Mouse (Mus musculus) heart, embryonic 14.5 days (tissue): ENCODE measurements around the gene Ntsr1. TPM values are rescaled to one million over a fixed set of nuclear protein-coding genes. Genes with fewer than 3 reads are reported as not detected.

Experiments used
- ATAC-seq: fragments of 200-750 bp; cut with Nextera tagmentation; 2 replicates; pipeline ENCODE4 v1.8.0; 2017; ENCODE audit warnings: low read depth, moderate TSS enrichment; ENCODE audit not compliant: insufficient number of reproducible peaks, insufficient read depth, low FRiP score
- H3K27ac ChIP-seq, 2 experiments: fragments of 200-500 bp in 1 of 2; fragments of 300-500 bp in 1 of 2; sonication (generic) in 1 of 2; replicated peaks in 1 of 2; 2 replicates each; pipeline ENCODE4 v1.5.1; 2012 to 2014; ENCODE audit warnings: low read depth in 2 of 2, low read length in 2 of 2, control low read depth in 1 of 2, mild to moderate bottlenecking in 1 of 2, mixed read lengths in 1 of 2; ENCODE audit not compliant: control insufficient read depth in 1 of 2, insufficient read depth in 1 of 2
- H3K27me3 ChIP-seq: fragments of 300-500 bp; sonication (generic); 2 replicates; pipeline ENCODE4 v1.6.1; 2014; ENCODE audit warnings: mild to moderate bottlenecking, low read length, control low read depth; ENCODE audit not compliant: control insufficient read depth, insufficient read depth
- H3K36me3 ChIP-seq: fragments of 300-500 bp; sonication (generic); 2 replicates; pipeline ENCODE4 v1.6.1; 2014; ENCODE audit warnings: mild to moderate bottlenecking, control low read depth, low read length, mixed read lengths; ENCODE audit not compliant: control insufficient read depth, insufficient read depth
- H3K4me1 ChIP-seq, 2 experiments: fragments of 200-500 bp in 1 of 2; fragments of 300-500 bp in 1 of 2; sonication (generic) in 1 of 2; 2 replicates each; pipeline ENCODE4 v1.6.1; 2012 to 2014; ENCODE audit warnings: low read length in 2 of 2, control low read depth in 1 of 2, mixed read lengths in 1 of 2; ENCODE audit not compliant: control insufficient read depth in 2 of 2, insufficient read depth in 2 of 2
- H3K4me2 ChIP-seq: fragments of 300-500 bp; sonication (generic); 2 replicates; pipeline ENCODE4 v1.6.1; 2014; ENCODE audit warnings: mild to moderate bottlenecking, low read length
- H3K4me3 ChIP-seq, 2 experiments: fragments of 200-500 bp in 1 of 2; fragments of 300-500 bp in 1 of 2; sonication (generic) in 1 of 2; 2 replicates each; pipeline ENCODE4 v1.5.1; 2012 to 2014; ENCODE audit warnings: low read length in 2 of 2, mild to moderate bottlenecking in 2 of 2, control low read depth in 1 of 2, low read depth in 1 of 2, moderate library complexity in 1 of 2; ENCODE audit not compliant: control insufficient read depth in 1 of 2, insufficient read depth in 1 of 2
- H3K9ac ChIP-seq: fragments of 300-500 bp; sonication (generic); 2 replicates; pipeline ENCODE4 v1.6.1; 2014; ENCODE audit warnings: mild to moderate bottlenecking, low read length
- H3K9me3 ChIP-seq: fragments of 300-500 bp; sonication (generic); 2 replicates; pipeline ENCODE4 v1.6.1; 2016; ENCODE audit warnings: low read length, control low read depth; ENCODE audit not compliant: control insufficient read depth
- whole genome bisulfite sequencing: fragments of 180-500 bp; shearing (Covaris S2); extraction: QIAGEN DNeasy Blood & Tissue Kit; methylation state at CpG from one replicate; pipeline ENCODE4 v1.1.7; 2014; 5-methylcytosine and 5-hydroxymethylcytosine counted together
- polyA plus RNA-seq: library from polyadenylated mRNA; unstranded; fragments of >200 nt; fragmentation: Nextera tagmentation; extraction: Ambion mirVana; gene quantifications from 2 replicates; pipeline ENCODE4 v1.2.1, GENCODE M21; 2014

Gene Ntsr1
- polyA plus RNA-seq, 1 experiment from 2014 or later = 2.6 TPM

DNA sequence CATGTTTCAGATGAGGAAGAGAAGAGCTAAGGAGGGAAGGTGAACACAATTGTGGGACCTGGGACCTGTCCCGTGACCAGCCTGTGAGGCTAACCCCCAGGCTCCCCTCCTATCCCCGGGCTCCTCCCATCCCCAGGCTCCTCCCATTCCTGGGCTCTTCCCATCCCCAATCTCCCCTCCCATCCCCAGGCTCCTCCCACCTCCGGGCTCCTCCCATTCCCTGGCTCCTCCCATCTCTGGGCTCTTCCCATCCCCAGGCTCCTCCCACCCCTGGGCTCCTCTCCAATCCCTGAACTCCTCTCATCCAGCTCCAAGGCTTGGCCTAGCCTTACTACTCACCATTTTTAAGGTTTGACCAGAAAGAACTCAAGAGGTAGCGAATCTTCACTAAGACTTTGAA lies 23.0 kb downstream of the Ntsr1 start:
- Histone ChIP-seq H3K4me2 (no peak overlapping the region), H3K36me3 (no peaks in the 10 kb centered on the region), H3K9me3 (no peaks in the 10 kb centered on the region), H3K9ac (no peak overlapping the region), H3K4me3 (no peak overlapping the region), H3K4me1 (no peaks in the 10 kb centered on the region; a peak in 1 of 4 replicates), H3K27me3 (peaks cover 24% of the 10 kb centered on the region), H3K27ac (no peak overlapping the region)
- no peak for ATAC-seq
- 55% methylated on average over 4 of the region's 4 CpGs for WGBS

DNA sequence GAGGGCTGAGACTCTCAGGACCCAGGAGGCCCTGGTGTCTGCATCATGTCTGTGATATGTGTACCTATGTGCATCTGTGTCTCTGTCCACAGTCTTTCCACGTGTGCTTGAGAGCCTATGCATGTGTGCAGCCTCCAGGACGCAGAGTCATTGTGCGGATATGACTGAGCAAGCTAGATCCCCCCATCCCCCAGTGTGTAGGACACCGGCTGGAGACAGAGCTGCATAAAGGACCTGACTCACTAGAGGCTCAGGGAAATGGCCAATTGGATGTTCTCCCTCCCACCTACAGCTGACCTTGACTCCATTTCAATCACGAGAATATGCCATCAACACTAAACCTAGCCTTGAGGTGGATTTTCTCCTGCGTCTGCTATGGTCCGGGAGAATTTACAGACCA lies 27.7 kb downstream of the Ntsr1 start:
- peaks cover 0 to 5% of the 10 kb centered on the region in 2 experiments; a peak in 2 of 4 replicates for H3K4me1 ChIP-seq
- WGBS = 45% methylated on average over 7 of the region's 7 CpGs
- H3K27me3 ChIP-seq = peaks cover 39% of the 10 kb centered on the region
- no peaks in the 10 kb centered on the region for H3K9me3 ChIP-seq
- no peak overlapping the region for H3K4me2 ChIP-seq
- H3K36me3 ChIP-seq = no peaks in the 10 kb centered on the region
- no peak for ATAC-seq
- H3K4me3 ChIP-seq = no peak overlapping the region
- H3K9ac ChIP-seq = no peak overlapping the region
- H3K27ac ChIP-seq = no peak overlapping the region

DNA sequence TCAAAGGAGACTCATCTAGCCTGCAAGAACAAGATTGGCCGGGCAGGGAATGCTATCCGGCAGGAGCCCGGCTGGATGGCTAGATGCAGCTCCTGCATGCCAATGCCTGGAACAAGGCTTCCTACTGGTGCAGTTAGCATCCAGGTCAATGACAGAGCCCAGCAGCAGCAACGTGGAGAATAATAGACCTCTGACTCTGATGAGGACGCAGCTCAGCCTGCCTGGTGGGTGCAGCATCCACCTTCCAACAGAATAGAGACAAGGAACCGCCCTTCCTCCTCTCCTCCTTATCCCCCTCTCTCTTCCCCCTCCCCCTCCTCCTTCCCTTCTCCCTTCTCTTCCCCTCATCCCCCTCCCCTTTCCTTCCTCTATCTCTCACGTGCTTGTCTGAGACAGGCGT lies 28.1 kb downstream of the Ntsr1 start:
- ATAC-seq = no peak
- Histone ChIP-seq H3K4me2 (no peak overlapping the region), H3K9ac (no peak overlapping the region), H3K27me3 (peaks cover 39% of the 10 kb centered on the region), H3K36me3 (no peaks in the 10 kb centered on the region), H3K4me3 (no peak overlapping the region), H3K9me3 (no peaks in the 10 kb centered on the region), H3K4me1 (peaks cover 0 to 5% of the 10 kb centered on the region in 2 experiments; a peak in 2 of 4 replicates), H3K27ac (no peak overlapping the region)
- WGBS = 12% methylated on average over 8 of the region's 8 CpGs

DNA sequence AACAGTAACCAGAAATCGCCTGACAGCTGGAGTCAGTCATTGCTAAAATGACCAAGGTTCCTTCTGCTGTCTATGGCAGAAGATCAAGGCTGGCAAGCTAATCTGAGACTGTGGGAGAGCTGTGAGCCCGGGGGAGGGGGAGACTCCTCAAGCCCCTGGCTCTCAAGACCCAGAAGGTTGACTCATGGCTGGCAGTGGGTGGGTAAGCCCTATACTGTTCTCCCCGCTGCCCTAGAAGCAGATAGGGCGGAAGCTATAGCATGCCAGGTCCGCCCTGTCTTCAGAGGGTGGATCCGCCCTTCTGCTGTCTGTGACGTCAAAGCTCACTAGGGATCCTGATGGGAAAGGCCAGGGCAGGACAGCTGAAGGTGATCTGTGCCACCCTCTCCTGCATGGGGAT lies 30.4 kb downstream of the Ntsr1 start:
- no peak for ATAC-seq
- H3K4me1 ChIP-seq = peaks cover 0 to 5% of the 10 kb centered on the region in 2 experiments; a peak in 2 of 4 replicates
- H3K4me2 ChIP-seq = no peak overlapping the region
- H3K9me3 ChIP-seq = no peaks in the 10 kb centered on the region
- no peak overlapping the region for H3K4me3 ChIP-seq
- H3K9ac ChIP-seq = no peak overlapping the region
- no peaks in the 10 kb centered on the region for H3K36me3 ChIP-seq
- no peak overlapping the region for H3K27ac ChIP-seq
- H3K27me3 ChIP-seq = peaks cover 29% of the 10 kb centered on the region
- 25% methylated on average over 7 of the region's 7 CpGs for WGBS

DNA sequence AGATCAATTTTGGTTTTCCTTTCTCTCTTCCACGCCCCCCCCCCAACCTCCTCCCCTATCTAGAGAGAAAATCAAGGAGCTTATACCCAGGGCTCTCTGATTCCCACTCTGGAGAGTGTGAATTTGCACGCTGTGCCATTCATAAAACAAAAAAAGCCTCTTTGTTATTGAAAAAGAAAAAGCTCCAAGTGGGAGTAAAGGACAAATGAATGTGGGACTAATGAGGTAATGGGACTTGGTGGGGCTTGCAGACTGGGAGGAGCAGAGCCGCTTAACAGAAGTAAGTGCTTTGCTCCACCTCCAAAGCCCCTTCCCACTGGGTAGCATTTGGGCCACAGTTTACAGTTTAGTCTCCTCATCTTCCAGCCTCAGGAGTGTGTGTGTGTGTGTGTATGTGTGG lies 30.8 kb downstream of the Ntsr1 start:
- ATAC-seq = no peak
- Histone ChIP-seq H3K9ac (no peak overlapping the region), H3K4me3 (no peak overlapping the region), H3K36me3 (no peaks in the 10 kb centered on the region), H3K27ac (no peak overlapping the region), H3K4me1 (peaks cover 0 to 5% of the 10 kb centered on the region in 2 experiments; a peak in 2 of 4 replicates), H3K4me2 (no peak overlapping the region), H3K27me3 (peaks cover 25% of the 10 kb centered on the region), H3K9me3 (no peaks in the 10 kb centered on the region)
- WGBS = 35% methylated on average over 3 of the region's 3 CpGs

DNA sequence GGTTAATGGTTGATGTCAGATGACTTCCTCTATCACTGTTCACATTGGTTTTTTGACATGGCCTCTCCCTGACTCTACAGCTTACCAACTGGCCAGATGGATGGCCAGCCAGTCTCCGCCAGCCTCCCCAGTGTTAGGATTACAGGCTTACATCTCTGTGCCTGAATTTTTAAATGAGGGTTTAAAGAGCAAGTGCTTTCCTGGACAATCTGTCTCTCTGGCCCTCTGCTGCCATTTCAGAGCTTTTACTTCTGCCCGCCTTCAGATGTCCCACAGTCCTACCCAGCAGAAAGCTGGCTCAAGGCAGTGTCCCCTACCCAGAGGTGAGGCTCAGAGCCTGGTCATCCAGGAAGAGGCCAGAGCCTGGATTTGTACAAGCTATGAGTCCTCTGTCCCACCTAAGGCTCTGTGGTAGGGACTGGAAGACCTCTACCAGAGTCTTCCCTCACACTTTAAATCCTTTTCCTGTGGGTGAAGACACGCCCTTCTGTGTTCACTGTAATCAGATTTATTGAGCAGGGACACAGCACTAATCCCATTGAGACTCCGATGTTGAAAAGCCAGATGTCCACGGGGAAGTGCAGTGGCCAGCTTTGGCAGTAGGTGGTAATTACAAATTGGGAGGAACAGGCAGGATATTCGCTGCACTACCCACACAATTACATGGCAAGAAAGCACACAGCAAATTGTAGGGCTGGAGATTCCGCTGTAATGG lies 32.1 kb downstream of the Ntsr1 start:
- Histone ChIP-seq H3K4me2 (no peak overlapping the region), H3K9ac (no peak overlapping the region), H3K27ac (no peak overlapping the region), H3K9me3 (no peaks in the 10 kb centered on the region), H3K4me3 (no peak overlapping the region), H3K36me3 (no peaks in the 10 kb centered on the region), H3K4me1 (peaks cover 0 to 5% of the 10 kb centered on the region in 2 experiments; a peak in 2 of 4 replicates), H3K27me3 (peaks cover 17% of the 10 kb centered on the region)
- no peak for ATAC-seq
- WGBS = 67% methylated on average over 7 of the region's 7 CpGs

DNA sequence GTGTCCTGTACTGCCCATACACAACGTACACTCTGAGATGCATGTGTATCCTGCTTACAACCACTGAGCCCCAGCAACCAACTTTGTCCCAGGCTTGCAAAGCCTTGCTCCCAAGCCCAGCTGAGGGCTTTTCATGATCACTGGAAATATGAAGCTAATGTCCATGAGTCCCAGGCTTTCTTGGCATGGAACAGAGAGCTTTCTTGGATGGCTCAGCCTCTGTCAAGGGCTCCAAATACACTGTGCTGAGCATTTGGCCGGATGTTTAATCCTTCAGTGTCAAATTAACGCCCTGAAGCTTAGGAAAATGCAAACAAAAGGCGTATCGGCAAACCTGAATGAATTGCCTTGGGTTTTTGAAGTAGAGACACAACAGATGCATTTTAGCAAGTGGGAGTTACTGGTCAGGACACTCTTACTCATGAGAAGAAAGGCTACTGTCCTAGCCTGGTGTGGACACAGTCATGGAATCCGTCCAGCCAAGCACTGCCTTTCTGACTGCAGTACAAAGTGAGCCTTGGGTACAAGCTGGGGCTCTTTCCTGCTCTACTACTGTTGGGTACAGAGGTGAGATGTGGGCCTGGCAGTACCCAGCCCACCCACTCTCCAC lies 32.7 kb downstream of the Ntsr1 start:
- no peak overlapping the region for H3K4me2 ChIP-seq
- H3K4me3 ChIP-seq = no peak overlapping the region
- H3K36me3 ChIP-seq = no peaks in the 10 kb centered on the region
- no peak for ATAC-seq
- no peaks in the 10 kb centered on the region for H3K9me3 ChIP-seq
- no peak overlapping the region for H3K27ac ChIP-seq
- H3K4me1 ChIP-seq = peaks cover 0 to 5% of the 10 kb centered on the region in 2 experiments; a peak in 2 of 4 replicates
- H3K27me3 ChIP-seq = peaks cover 17% of the 10 kb centered on the region
- WGBS = 57% methylated on average over 6 of the region's 6 CpGs
- no peak overlapping the region for H3K9ac ChIP-seq
